Mouse (Mus musculus) adrenal gland, adult 18-20 months (tissue): ENCODE measurements around the gene Rnf141. TPM values are rescaled to one million over a fixed set of nuclear protein-coding genes. Genes with fewer than 3 reads are reported as not detected.

Experiments
- DNase-seq, 2 experiments: peaks; one replicate each; pipeline ENCODE4 v3.0.0; 2021 to 2022; ENCODE audit warnings: low spot score in 2 of 2
- total RNA-seq, 2 experiments: library from RNA; stranded (reverse); gene quantifications; 1 replicate in 1 of 2; 2 replicates in 1 of 2; pipeline ENCODE4 v1.2.3; 2021

Gene Rnf141
- total RNA-seq, 2 experiments from 2014 or later: 51.6 to 79.2 TPM

GRCm38 (mm10) chr7:110797722-110798409, 46.4 kb downstream of the Rnf141 start:
- DNase-seq: peak in 1 of 2 experiments; percentile 17

- DNase-seq: peak in 1 of 2 experiments; percentile 23
These were observed 47.7 kb downstream of the Rnf141 start for GRCm38 (mm10) chr7:110796367-110797051.

- no peak for DNase-seq
These were observed 49.5 kb downstream of the Rnf141 start for GRCm38 (mm10) chr7:110794722-110795121.

- no peak for DNase-seq
These were observed 51.4 kb downstream of the Rnf141 start for GRCm38 (mm10) chr7:110792834-110793233.

GRCm38 (mm10) chr7:110792201-110792600, 52.1 kb downstream of the Rnf141 start:
- no peak for DNase-seq

- no peak for DNase-seq
These were observed 53.4 kb downstream of the Rnf141 start for GRCm38 (mm10) chr7:110790878-110791277.

- DNase-seq: no peak
These were observed 56.9 kb downstream of the Rnf141 start for GRCm38 (mm10) chr7:110787310-110787709.

- DNase-seq: no peak
These were observed 58.5 kb downstream of the Rnf141 start for GRCm38 (mm10) chr7:110785741-110786146.

- DNase-seq: no peak
These were observed 59.3 kb downstream of the Rnf141 start for GRCm38 (mm10) chr7:110784965-110785364.

GRCm38 (mm10) chr7:110782845-110783478, 61.3 kb downstream of the Rnf141 start:
- no peak for DNase-seq

- DNase-seq: no peak
These were observed 62.1 kb downstream of the Rnf141 start for GRCm38 (mm10) chr7:110782135-110782534.

GRCm38 (mm10) chr7:110781231-110781711, 63.0 kb downstream of the Rnf141 start:
- DNase-seq: no peak

GRCm38 (mm10) chr7:110780520-110780919, 63.7 kb downstream of the Rnf141 start:
- DNase-seq: no peak

- no peak for DNase-seq
These were observed 64.6 kb downstream of the Rnf141 start for GRCm38 (mm10) chr7:110779605-110780111.

GRCm38 (mm10) chr7:110778933-110779332, 65.3 kb downstream of the Rnf141 start:
- no peak for DNase-seq

GRCm38 (mm10) chr7:110777146-110778001, 66.9 kb downstream of the Rnf141 start:
- DNase-seq: no peak

- no peak for DNase-seq
These were observed 69.6 kb downstream of the Rnf141 start for GRCm38 (mm10) chr7:110774674-110775073.

- DNase-seq: no peak
These were observed 70.2 kb downstream of the Rnf141 start for GRCm38 (mm10) chr7:110774077-110774476.

GRCm38 (mm10) chr7:110773204-110774002, 70.9 kb downstream of the Rnf141 start:
- DNase-seq: peak; percentile 41 to 60

- DNase-seq: no peak
These were observed 71.9 kb downstream of the Rnf141 start for GRCm38 (mm10) chr7:110772343-110772742.
